Mouse (Mus musculus): ENCODE measurements around the gene Rapgef4. TPM values are rescaled to one million over a fixed set of nuclear protein-coding genes. Genes with fewer than 3 reads are reported as not detected.

The Rapgef4 gene
- 1 to 10 TPM; 4.0 to 8.2 TPM for polyA plus RNA-seq (2017; shearing (Covaris generic))

DNA sequence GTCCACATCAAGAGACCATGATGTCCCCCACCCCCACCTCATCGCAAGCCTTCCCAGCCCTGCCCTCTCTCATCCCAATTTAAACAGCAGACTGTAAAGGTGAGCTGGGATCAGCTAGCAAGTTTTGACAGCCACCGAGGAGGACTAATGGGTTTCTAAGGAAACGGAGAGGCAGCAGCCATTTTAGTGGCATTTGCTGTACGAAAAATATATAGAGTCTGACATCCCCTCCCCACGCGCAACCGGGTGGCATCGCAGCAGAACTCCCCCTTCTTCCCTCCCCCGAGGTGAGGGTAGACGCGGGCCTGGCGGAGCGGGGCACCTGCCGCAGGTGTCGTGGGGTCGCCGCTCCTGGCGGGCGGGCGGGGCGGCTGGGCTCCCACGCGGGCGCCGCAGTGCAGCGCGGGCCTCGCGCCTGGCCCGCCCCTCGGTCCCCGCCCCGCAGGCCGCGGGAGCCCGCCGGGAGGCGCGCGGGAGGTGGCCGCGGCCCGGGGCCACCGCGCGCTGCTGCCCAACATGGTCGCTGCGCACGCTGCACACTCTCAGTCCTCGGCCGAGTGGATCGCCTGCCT, at the start of gene Rapgef4:
TSS of gene Rapgef4 (plus strand) at position 470 of the 572 bp plus-strand sequence.
- ATAC-seq: no peak

DNA sequence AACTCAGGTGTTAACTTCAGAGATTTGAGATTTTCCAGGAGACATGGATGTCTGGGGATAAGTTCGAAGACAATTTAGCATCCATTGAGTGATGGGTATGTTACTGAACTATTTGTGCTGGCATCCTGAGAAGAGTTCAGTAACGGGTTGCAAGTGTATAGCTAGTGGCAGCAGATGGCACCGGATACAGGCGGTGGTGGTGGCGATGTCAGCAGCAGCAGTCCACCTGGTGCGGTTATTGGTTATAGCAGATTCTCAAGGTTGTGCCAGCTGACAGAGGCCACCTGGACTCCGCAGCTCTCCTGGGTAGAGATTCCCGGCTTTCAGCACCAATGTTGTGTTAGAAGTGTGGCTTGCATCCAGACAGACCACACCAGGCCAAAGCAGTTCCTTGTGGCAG, 47.0 kb upstream of the Rapgef4 start:
- no peak for ATAC-seq

DNA sequence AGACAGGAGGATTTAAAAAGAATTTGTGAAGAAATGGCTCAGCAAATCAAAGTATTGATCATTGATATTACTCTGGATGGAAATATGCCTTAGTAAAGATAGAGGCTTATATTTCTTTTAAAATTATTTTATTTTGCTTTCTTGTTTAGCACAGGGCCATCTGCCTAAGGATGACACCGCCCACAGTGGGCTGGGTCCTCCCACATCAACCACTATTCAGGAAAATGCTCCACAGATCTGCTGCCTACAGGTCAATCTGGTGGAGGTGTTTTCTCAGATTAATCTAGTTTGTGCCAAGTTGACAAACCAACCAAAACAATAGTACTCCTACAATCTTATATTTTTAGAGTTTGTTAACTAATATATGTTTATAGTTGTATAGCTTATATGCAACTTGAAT, 44.3 kb upstream of the Rapgef4 start:
- no peak for ATAC-seq

DNA sequence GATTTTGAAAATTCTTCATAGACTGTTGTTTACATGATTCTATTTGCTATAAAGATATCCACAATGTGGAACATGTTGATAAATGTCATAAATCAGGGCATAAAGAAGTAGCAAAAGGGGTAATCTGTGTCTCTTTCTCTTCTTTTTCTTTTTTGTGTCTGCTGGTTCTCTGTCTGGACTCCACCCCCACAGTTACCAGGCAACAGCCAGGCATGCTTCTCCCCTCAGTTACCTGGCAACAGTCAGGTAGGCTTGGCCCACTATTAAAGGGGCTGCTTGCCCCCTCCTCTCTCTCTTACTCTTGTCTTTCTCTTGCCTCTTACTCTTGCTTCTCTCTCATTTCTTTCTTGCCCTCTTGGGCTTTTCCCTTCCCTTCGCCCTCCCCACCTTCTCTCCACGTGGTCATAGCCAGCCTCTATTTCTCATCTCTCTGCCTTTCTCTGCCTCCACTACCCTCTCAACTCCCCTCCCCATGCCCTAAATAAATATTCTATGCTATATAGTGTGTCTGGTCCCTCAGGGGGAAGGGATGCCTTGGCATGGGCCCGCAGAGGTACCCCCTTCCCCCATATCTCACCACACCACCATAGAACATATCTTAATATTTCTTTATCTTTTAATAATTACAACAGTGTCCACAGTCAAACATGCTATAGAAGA, 43.3 kb upstream of the Rapgef4 start:
- ATAC-seq: no peak

DNA sequence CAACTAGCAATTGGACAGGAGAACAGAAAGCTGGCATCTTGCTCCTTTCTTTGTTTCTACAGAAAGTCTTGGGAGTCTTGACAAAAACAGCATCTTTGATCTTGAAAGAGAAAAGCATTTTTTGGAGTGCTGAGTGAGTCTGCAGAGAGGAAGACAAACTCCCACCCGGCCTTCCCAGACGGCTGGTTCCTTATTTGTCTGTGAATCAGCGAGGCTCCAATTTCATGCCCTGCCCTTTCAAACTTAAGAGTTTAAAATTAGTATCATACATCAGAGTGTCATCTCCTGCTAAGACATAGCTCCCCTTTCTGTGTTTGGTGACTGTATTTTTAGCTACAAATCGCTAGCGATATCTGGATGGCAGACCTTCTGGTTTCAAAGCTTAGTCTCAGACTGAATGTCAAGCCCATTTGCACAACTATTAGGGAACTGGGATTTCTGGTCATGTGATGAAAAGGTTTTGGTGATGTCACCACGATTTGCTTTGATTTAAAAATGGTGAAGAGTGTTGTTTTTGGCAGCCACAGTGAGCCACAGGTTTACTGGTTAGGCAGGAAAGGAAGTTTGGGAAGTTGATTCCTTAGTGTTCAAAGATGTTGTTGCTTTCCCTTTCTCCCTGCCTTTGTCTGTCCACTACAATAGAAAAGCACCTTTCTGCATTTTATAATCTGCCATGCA, 42.2 kb upstream of the Rapgef4 start:
- ATAC-seq: no peak

DNA sequence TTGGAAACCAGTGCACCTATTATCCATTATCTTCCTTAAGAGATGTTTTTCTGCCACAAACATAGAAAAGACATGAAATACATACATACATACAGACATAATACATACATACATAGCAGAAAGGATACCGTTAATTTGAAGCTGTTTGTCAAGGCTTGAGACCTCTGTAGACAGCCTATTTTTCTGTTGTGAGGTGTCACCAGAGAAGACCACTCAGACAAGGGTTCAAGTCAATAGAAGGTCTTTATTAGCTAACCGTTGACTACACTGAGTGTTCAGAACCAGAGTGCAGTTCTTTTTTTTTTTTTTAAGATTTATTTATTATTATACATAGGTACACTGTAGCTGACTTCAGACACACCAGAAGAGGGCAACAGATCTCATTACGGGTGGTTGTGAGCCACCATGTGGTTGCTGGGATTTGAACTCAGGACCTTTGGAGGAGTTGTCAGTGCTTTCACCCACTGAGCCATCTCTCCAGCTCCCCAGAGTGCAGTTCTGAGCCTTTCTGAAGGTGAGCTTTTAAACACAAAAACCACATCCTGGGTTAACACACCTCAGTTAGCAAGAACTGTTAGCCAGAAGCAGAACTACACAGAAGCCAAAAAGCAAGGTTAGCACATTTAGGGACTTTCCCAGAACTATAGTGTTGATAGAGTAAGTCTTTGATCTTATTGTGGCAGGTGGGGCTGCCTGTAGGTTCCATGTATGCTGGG, 39.9 kb upstream of the Rapgef4 start:
- peak; percentile 98 for ATAC-seq

DNA sequence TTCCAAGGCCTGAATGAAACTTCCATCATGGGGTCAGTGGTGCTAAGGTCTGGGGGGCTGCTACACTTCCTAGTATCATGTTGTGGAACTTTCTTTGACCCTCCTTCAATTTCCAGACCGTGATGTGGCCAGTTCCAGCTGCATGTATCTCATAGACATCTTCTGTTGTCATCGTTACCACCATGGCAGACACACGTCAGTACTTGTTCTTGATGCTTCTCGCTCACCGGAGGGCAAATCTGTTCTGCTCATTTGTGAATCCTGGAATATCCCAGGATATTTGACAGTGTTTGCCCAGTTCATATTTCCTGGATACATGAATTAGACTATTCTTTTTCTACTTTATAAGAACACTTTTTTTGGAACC, 39.3 kb upstream of the Rapgef4 start:
- ATAC-seq: peak; percentile 54

DNA sequence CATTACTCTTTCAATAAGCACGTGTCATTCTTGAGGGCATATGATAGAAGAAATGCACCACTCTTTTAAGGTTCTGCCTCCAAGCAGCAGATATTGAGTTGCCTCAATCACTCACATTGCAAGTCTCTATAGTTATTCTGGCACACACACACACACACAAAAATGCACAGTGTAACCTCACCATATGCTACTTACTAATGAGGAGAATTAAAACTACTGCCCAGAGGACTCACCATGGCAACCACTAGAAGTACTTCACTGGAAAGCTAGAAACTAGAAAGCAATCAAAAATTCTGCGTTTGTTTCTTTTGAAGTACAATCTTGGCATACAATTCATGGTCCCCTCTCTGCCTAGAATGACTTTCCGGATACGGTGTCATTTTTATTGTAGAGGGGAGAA, 29.8 kb upstream of the Rapgef4 start:
- no peak for ATAC-seq

DNA sequence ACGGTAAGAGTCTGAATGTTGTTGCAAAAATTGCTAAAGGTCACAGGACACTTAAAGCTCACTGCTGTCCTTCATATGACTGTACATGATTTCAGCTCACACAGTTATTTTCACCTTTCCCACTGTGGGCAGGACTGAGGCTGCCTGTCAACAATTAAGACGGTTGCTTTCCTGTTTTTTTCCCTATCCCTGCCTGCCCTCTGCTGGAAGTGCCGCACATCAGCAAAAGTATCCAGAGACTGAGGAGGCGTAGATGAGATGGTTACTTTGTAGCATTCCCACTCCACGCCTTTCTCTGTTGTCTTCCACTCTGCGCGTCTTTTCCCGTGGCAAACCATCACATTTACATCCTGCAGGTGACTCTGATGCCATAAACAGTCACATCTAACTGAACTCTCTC, 25.4 kb upstream of the Rapgef4 start:
- ATAC-seq: peak; percentile 74

DNA sequence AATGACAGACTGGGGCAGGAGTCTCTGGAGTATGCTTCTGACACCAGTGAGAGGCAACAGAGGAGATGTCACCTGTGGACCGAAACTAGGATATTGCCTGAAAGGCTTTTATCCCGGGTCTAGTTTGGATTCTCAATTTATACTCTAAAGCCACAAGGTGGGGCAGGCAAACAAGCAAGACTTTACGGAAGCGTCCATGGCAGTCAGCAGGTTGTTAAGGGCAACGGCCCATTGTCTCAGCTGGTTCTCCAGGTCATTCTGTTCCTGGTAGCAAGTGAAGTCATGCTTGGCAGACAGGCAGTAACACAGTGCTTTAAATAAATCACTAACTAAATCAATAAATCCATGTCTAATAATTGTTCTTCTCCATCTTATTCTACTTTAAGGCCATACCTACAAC, 24.6 kb upstream of the Rapgef4 start:
- no peak for ATAC-seq

DNA sequence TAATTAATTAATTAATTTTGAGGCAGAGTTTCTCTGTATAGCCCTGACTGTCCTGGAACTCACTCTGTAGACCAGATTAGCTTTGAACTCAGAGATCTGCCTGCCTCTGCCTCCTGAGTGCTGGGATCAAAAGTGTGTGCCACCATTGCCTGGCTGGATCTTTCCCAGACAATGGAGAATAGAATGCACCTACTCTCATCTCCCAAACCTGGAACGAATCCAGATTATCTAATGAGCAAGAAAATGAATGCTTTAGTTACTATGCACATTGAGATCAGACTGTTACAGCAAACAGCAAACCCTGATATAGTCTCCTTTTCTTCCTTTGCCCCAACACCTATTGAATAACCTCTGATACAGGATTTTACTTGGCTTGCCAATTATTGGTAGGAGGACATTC, 23.1 kb upstream of the Rapgef4 start:
- no peak for ATAC-seq

DNA sequence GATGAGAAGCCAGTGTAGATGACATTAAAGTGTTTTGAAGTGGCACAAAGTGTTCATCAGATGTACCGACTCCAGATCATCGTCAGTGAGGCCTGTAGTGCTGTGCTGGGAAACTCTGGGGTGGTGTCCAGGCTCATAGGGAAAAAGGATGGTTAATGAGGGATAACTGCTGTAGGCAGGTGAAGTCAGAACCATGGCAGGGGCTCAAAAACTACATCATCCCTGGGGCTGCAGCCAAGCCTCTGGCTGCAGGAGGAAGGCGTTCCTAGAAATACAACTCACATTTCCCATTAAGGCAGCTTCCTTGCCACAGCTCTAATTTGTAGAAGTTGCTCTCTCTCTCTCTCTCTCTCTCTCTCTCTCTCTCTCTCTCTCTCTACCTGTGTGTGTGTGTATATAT, 22.6 kb upstream of the Rapgef4 start:
- ATAC-seq: no peak

DNA sequence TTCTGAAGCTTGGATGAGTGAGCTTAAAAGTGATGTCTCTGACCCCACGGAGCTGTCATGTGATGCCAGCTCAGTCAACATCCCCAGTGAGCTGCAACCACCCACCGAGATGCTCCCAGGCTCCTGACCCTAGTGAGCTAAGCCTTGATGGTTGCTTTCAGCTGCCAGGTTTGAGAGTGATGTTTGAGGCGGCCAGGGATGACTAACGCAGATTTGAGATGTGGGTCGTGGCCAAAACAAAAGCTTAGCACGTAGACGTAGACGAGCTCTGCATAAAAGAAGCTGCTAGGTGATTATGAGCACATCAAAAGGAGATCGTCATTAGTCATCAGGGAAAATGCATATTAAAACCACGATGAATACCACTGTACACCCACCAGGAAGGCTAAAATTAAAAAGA, 16.8 kb upstream of the Rapgef4 start:
- ATAC-seq: peak; percentile 34

DNA sequence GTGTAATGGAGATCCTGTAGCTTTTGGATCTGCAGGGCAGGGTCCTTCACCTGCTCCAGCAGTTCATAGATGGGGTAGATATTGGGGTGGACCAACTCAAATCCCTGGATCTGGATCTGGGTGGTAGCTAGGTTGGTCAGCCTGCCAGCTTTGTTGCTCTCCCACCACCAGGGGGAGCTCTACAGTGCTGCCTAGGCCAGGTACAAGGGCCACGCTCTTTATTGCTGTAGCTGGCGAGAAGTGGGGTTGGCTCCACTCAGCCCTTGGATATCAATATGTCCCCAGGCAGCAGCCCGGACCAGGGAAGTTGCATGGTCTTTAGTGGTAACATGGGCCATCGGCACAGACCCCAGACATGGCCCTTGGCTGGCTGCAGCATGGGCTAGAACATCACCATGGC, 15.6 kb upstream of the Rapgef4 start:
- peak; percentile 49 for ATAC-seq

DNA sequence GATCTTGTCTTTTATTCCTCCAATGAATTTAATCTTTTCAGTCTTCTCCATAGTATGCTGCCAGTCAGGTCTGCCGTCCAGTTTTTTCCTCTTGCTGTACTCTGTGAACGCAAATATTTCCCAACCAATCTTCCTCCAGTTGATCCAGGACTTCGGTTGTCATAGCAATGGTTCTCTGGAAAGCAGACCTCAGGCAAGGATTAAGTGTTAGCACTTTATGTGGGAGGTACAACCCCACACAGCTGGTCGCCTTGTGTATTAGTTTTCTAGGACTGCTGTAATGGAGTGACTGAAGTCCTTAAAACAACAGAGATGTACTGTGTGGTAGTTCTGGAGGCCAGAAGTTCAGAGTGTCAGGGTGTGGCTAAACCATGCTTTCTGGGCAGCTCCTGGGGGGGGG, 14.3 kb upstream of the Rapgef4 start:
- no peak for ATAC-seq

DNA sequence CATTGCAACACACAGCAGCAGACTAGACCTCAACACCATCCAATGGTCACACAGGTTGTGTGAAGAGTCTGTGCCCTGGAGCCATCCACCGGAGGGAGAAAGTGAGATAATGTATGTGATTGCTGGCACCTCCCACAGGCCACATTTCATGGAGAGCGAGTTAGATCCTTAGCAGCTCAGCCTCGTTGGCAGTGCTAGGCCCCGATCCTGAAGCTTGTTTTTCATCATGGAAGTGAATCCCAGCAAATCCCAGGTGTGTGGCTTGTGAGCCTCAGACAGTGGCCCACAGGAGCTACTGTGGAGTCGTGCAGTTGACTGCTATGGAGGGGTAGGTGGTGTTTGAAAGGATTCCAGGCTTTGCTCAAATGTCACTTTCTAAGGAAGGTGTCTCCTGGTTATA, 13.2 kb upstream of the Rapgef4 start:
- no peak for ATAC-seq

DNA sequence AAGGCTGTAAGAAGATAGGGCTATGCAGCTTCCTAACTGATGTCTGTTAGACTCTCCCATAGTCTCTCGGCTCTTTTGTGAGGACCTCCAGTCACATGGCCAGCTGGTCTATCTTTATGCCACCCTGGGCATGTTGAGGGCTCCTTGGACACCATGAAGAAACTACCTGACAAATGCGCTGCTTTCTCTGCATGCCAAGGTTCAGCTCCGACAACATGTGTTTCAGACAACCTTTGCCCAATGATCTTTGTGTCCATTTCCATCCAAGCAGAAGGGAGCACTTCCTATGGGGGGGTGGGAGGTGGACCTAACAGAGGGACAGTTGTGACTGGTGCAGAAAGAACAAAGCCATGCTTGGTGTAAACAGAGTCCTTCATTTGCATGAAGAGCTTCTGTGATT, 7.4 kb upstream of the Rapgef4 start:
- no peak for ATAC-seq

DNA sequence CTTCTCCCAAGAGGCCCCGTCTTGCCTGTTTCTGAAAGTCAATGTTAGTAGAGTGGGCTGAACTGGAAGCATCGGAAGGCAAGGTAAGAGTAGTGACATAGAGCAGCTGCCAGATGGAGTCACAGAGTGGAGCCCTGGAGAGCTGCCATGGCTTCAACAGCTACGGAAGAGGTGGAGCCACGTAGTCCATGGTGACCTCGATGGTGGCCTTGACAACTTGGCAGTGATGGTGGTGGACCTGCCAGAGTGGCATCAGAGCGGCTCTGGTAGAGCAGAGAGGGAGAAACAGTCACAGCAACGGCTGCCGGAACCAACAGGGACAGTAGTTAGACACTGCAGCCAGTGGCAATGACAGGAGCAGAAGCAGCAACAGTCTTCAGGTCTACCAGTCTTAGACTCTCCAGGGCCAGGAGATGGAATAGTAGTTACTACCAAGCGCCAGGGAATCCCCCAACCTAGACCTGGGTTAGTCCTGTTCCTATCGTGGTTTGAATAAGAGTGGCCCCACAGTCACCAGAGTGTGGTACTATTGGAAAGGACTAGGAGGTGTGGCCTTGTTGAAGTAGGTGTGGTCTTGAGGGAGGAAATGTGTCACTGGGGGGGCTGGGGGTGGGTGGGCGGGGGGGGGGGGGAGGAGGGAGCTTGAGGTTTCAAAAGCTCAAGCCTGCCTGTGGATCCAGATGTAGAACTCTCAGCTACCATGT, 6.7 kb upstream of the Rapgef4 start:
- no peak for ATAC-seq

DNA sequence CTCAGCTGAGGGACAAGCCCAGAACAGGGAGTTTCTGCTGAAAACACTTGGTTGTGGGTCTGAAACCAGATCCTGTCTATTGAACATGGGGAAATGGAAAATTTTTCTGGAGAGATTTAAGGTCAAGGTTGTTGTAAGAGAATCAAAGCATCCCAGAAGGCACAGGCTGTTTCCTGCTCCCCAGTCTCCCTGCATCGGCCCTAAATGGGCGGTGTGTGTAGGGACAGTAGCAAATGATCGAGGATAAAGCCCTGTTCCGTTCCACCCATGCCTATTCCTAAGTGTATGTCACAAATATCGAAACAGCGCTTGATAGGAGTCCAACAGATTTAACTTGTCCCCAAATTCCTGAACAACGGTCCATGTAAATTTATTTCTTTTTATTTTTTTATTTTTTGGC, 1.1 kb upstream of the Rapgef4 start:
- ATAC-seq: no peak

DNA sequence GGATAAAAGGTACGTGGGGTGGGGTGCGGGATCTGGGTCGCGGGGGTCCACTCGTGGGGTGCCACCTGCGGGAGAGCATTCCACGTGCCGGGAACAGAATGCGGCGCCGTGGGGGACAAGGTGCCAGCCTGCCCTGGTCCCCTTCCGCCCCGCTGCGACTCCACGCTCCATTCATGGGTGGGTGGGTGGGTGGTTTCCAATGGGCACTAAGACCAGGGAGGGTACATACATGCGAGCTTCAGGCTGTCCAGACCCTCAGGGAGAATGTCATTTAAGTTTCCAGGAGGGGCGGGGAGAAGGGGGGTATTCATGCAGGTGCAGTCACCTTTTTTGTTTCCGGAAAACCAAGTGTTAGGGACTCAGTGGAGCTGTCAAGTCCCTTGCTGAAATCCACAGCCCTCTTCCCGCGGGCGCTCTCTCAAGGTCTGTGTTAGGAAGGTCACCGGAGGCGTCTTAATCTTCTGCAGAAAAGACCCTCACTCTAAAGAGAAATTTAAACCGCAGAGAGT, 357 bp downstream of the Rapgef4 start:
- ATAC-seq: no peak

DNA sequence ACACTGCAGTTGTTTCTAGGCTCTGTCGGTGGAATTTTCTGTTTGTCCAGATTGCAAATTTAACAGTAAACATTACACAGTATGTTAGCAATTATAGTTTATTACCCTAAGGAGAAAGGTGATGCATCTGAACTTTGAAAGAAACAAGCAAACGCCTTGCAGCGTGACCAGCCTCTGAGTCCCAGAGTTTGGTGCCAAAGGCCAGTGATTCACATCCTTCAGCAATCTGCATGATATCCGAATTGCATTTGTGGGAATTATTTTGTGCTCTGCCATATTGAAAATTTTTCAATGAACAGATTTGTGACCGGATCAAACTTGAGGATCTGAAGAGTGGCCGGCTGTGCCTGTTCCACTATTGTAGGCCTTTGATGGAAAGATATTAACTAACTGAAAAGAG, 856 bp downstream of the Rapgef4 start:
- no peak for ATAC-seq

DNA sequence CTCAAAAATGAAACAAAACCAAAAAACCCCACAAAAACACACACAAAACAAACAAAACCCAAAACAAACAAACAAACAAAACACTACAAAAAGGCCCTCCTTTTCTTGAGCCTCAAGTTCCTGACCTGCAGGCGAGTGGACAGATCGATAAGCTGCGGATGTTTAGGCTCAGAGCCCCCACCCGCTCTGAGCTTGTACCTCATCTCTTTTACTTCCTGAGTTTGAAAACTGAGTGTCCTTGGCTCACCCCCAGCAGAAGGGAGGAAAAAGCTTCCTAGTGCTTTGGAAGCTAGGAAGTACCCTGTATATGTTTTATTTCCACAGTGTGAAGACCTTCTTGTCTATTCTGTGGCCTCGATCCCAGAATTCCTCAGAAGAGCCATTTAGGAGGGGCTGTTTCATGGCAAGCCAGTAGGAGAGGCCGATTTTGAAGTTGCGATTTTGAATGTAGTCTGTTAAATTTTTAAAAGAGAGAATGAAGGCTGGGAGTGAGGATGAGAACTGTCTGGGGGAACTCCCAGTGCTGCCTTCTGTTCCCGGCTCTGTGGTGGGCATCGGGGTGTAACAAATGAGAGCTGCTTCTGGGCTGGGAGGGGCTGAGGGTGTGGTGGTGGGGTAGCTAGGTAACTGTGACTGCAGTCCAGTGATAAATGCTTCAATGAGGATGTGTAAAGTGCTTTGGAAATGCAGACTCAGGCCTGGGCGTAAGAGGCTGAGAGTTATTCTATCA, 2.0 kb downstream of the Rapgef4 start:
- no peak for ATAC-seq
